Mouse (Mus musculus) testis, adult 2 months (tissue): ENCODE measurements around the gene Dnajc9. TPM values are rescaled to one million over a fixed set of nuclear protein-coding genes. Genes with fewer than 3 reads are reported as not detected.

ENCODE experiments used
- H3K27ac ChIP-seq: fragments of 200-500 bp; 2 replicates; pipeline ENCODE4 v1.5.1; 2012; ENCODE audit warnings: low read depth, low read length; ENCODE audit not compliant: control insufficient read depth, insufficient read depth
- H3K27me3 ChIP-seq: fragments of 200-500 bp; 2 replicates; pipeline ENCODE4 v1.6.1; 2012; ENCODE audit warnings: mild to moderate bottlenecking, low read length, moderate library complexity; ENCODE audit not compliant: control insufficient read depth, insufficient read depth
- H3K36me3 ChIP-seq: fragments of 200-500 bp; 2 replicates; pipeline ENCODE4 v1.6.1; 2012; ENCODE audit warnings: mild to moderate bottlenecking, low read length; ENCODE audit not compliant: control insufficient read depth, insufficient read depth
- H3K4me1 ChIP-seq: fragments of 200-500 bp; 2 replicates; pipeline ENCODE4 v1.6.1; 2012; ENCODE audit warnings: low read length; ENCODE audit not compliant: control insufficient read depth, insufficient read depth
- H3K4me3 ChIP-seq: fragments of 200-500 bp; 2 replicates; pipeline ENCODE4 v1.5.1; 2012; ENCODE audit warnings: low read depth, mild to moderate bottlenecking, low read length, moderate library complexity, mixed read lengths; ENCODE audit not compliant: control insufficient read depth
- CTCF ChIP-seq: fragments of 200-500 bp; IDR thresholded peaks from 2 replicates; pipeline ENCODE4 v1.5.1; 2012; ENCODE audit warnings: low read depth, mild to moderate bottlenecking, inconsistent platforms, low read length, moderate library complexity; ENCODE audit not compliant: control insufficient read depth, insufficient read depth, insufficient replicate concordance
- POLR2A ChIP-seq: fragments of 200-500 bp; IDR thresholded peaks from 2 replicates; pipeline ENCODE4 v1.6.1; 2012; ENCODE audit warnings: low read depth, mild to moderate bottlenecking, inconsistent platforms, low read length, moderate library complexity; ENCODE audit not compliant: control insufficient read depth
- polyA plus RNA-seq: library from polyadenylated mRNA; depleted of rRNA; stranded (reverse); fragments of >200 nt; gene quantifications from 2 replicates; pipeline ENCODE4 v1.2.3, GENCODE M21; 2012; rRNA removed

Gene Dnajc9
- polyA plus RNA-seq, 1 experiment = 104 TPM

- TF ChIP-seq CTCF = no peak
- TF ChIP-seq POLR2A = peak; percentile 91
- H3K27ac ChIP-seq = peak within 1 kb of the TSS; percentile 97
- no peaks in the 10 kb centered on the region for H3K27me3 ChIP-seq
- peak within 1 kb of the TSS; percentile 100 for H3K4me3 ChIP-seq
- H3K36me3 ChIP-seq = peaks cover 2% of the 10 kb centered on the region; the same call in 1 of the 2 replicates
- no peaks in the 10 kb centered on the region; the same call in 1 of the 2 replicates for H3K4me1 ChIP-seq
Measured at GRCm38 (mm10) chr14:20347991-20348541, 40.6 kb downstream of the Dnajc9 start, which contains the start of the genes Ecd and Fam149b. Gene Ecd (minus strand): TSS chr14:20348121. Gene Fam149b (plus strand): TSS chr14:20348162.

- H3K27me3 ChIP-seq = no peaks in the 10 kb centered on the region
- H3K36me3 ChIP-seq = peaks cover 2% of the 10 kb centered on the region; the same call in 1 of the 2 replicates
- peak overlapping the region; percentile 97 for H3K27ac ChIP-seq
- H3K4me3 ChIP-seq = peak overlapping the region; percentile 100
- no peaks in the 10 kb centered on the region; the same call in 1 of the 2 replicates for H3K4me1 ChIP-seq
- TF ChIP-seq CTCF (no peak), POLR2A (no peak)
Measured at GRCm38 (mm10) chr14:20347441-20347990, 41.2 kb downstream of the Dnajc9 start.

- TF ChIP-seq CTCF (no peak), POLR2A (no peak)
- Histone ChIP-seq H3K27ac (no peak overlapping the region), H3K4me3 (peak overlapping the region; percentile 59)
Measured at GRCm38 (mm10) chr14:20345885-20346284, 42.8 kb downstream of the Dnajc9 start.

GRCm38 (mm10) chr14:20340866-20341265 lies 47.8 kb downstream of the Dnajc9 start:
- H3K36me3 ChIP-seq = peaks cover 3% of the 10 kb centered on the region
- H3K27me3 ChIP-seq = no peaks in the 10 kb centered on the region
- no peak for TF ChIP-seq POLR2A
- TF ChIP-seq CTCF = no peak
- H3K4me1 ChIP-seq = no peaks in the 10 kb centered on the region; the same call in 1 of the 2 replicates
- H3K27ac ChIP-seq = no peak overlapping the region
- no peak overlapping the region for H3K4me3 ChIP-seq

More at GRCm38 (mm10) chr14:20345885-20346284, 42.8 kb downstream of the Dnajc9 start:
- Histone ChIP-seq H3K4me1 (no peaks in the 10 kb centered on the region; the same call in 1 of the 2 replicates), H3K36me3 (peaks cover 2% of the 10 kb centered on the region), H3K27me3 (no peaks in the 10 kb centered on the region)

- no peak overlapping the region for H3K4me3 ChIP-seq
- H3K27me3 ChIP-seq = no peaks in the 10 kb centered on the region
- peaks cover 3% of the 10 kb centered on the region for H3K36me3 ChIP-seq
- no peak overlapping the region for H3K27ac ChIP-seq
- TF ChIP-seq CTCF (no peak; the same call in 1 of the 2 replicates), POLR2A (no peak)
- H3K4me1 ChIP-seq = no peaks in the 10 kb centered on the region
Measured at GRCm38 (mm10) chr14:20340149-20340548, 48.6 kb downstream of the Dnajc9 start.

GRCm38 (mm10) chr14:20339415-20339814 lies 49.3 kb downstream of the Dnajc9 start:
- Histone ChIP-seq H3K4me1 (no peaks in the 10 kb centered on the region), H3K27me3 (no peaks in the 10 kb centered on the region), H3K27ac (no peak overlapping the region), H3K4me3 (no peak overlapping the region), H3K36me3 (peaks cover 3% of the 10 kb centered on the region)
- TF ChIP-seq CTCF (0 out of 2 replicates have a peak, but pooled peaks have one; percentile 4), POLR2A (no peak)

Other genes with a start within 250 kb of the Dnajc9 start
- 11.6 and 11.8 TPM in 2 replicates for gene Kcnk5, start 207.1 kb downstream of the Dnajc9 start, polyA plus RNA-seq
- not detected in 2 replicates for gene Kcnk16, start 119.7 kb downstream of the Dnajc9 start, polyA plus RNA-seq
- 4.0 and 7.7 TPM in 2 replicates for gene Nudt13, start 94.2 kb downstream of the Dnajc9 start, polyA plus RNA-seq
- gene Ecd, start 40.8 kb downstream of the Dnajc9 start, polyA plus RNA-seq = 19.4 and 19.7 TPM in 2 replicates
- 51.2 and 54.5 TPM in 2 replicates for gene Fam149b, start 40.7 kb downstream of the Dnajc9 start, polyA plus RNA-seq
- gene Mrps16, start 4.7 kb upstream of the Dnajc9 start, polyA plus RNA-seq = 14.2 and 14.4 TPM in 2 replicates
- 55.1 and 56.7 TPM in 2 replicates for gene Cfap70, start 63.3 kb upstream of the Dnajc9 start, polyA plus RNA-seq
- gene Anxa7, start 91.2 kb upstream of the Dnajc9 start, polyA plus RNA-seq = 12.2 and 13.6 TPM in 2 replicates
- gene Mss51, start 108.0 kb upstream of the Dnajc9 start, polyA plus RNA-seq = 1.7 and 2.1 TPM in 2 replicates
- 7.7 and 10.0 TPM in 2 replicates for gene Ppp3cb, start 157.7 kb upstream of the Dnajc9 start, polyA plus RNA-seq